Mouse (Mus musculus) heart, postnatal 0 days (tissue): ENCODE data around the gene Sufu. TPM values are rescaled to one million over a fixed set of nuclear protein-coding genes. Genes with fewer than 3 reads are reported as not detected.

Experiments used
- ATAC-seq: fragments of 200-750 bp; cut with Nextera tagmentation; 2 replicates; pipeline ENCODE4 v1.8.0; 2017; ENCODE audit warnings: low read depth, moderate number of reproducible peaks, moderate library complexity; ENCODE audit not compliant: insufficient read depth
- DNase-seq: peaks from one replicate; pipeline ENCODE4 v3.0.0-alpha.2; 2016; ENCODE audit warnings: low spot score
- H3K27ac ChIP-seq: fragments of 300-500 bp; sonication (generic); 2 replicates; pipeline ENCODE4 v1.5.1; 2014; ENCODE audit warnings: low read depth, mild to moderate bottlenecking
- H3K27me3 ChIP-seq: fragments of 300-500 bp; sonication (generic); 2 replicates; pipeline ENCODE4 v1.6.1; 2014; ENCODE audit warnings: low read length, mixed read lengths; ENCODE audit not compliant: control insufficient read depth, insufficient read depth
- H3K36me3 ChIP-seq: fragments of 300-500 bp; sonication (generic); replicated peaks from 2 replicates; pipeline ENCODE4 v1.6.1; 2014; ENCODE audit warnings: low read length, mixed read lengths; ENCODE audit not compliant: control insufficient read depth, insufficient read depth
- H3K4me1 ChIP-seq: fragments of 300-500 bp; sonication (generic); 2 replicates; pipeline ENCODE4 v1.6.1; 2014; ENCODE audit warnings: antibody characterized with exemption; ENCODE audit not compliant: control insufficient read depth, insufficient read depth
- H3K4me2 ChIP-seq: fragments of 300-500 bp; sonication (generic); 2 replicates; pipeline ENCODE4 v1.6.1; 2014; ENCODE audit warnings: low read depth, mild to moderate bottlenecking, low read length, moderate library complexity
- H3K4me3 ChIP-seq: fragments of 300-500 bp; sonication (generic); 2 replicates; pipeline ENCODE4 v1.5.1; 2014; ENCODE audit warnings: low read depth, low read length
- H3K9ac ChIP-seq: fragments of 300-500 bp; sonication (generic); replicated peaks from 2 replicates; pipeline ENCODE4 v1.6.1; 2014; ENCODE audit warnings: low read depth, low read length, mixed read lengths
- H3K9me3 ChIP-seq: fragments of 300-500 bp; sonication (generic); replicated peaks from 2 replicates; pipeline ENCODE4 v1.6.1; 2016; ENCODE audit warnings: low read length; ENCODE audit not compliant: control insufficient read depth
- CTCF ChIP-seq: IDR thresholded peaks from 2 replicates; pipeline ENCODE4 v1.5.1; 2016; ENCODE audit warnings: antibody characterized with exemption, control low read depth, low read depth
- EP300 ChIP-seq: IDR thresholded peaks from 2 replicates; pipeline ENCODE4 v1.6.1; 2016; ENCODE audit warnings: antibody characterized with exemption, low read depth
- WGBS: fragments of 180-500 bp; shearing (Covaris S2); extraction: QIAGEN DNeasy Blood & Tissue Kit; methylation state at CpG from one replicate; pipeline ENCODE4 v1.1.7; 2014; 5-methylcytosine and 5-hydroxymethylcytosine counted together
- polyA plus RNA-seq: library from polyadenylated mRNA; unstranded; fragments of >200 nt; fragmentation: Nextera tagmentation; extraction: Ambion mirVana; gene quantifications from 2 replicates; pipeline ENCODE4 v1.2.1, GENCODE M21; 2015
- total RNA-seq: library from RNA; depleted of rRNA; stranded (reverse); fragments of >200 nt; gene quantifications from 2 replicates; pipeline ENCODE4 v1.2.3, GENCODE M21; 2014; ENCODE audit warnings: low replicate concordance

Sufu gene
- total and polyA plus RNA-seq, 2 experiments from 2014 or later: 9.2 to 11.0 TPM

DNA sequence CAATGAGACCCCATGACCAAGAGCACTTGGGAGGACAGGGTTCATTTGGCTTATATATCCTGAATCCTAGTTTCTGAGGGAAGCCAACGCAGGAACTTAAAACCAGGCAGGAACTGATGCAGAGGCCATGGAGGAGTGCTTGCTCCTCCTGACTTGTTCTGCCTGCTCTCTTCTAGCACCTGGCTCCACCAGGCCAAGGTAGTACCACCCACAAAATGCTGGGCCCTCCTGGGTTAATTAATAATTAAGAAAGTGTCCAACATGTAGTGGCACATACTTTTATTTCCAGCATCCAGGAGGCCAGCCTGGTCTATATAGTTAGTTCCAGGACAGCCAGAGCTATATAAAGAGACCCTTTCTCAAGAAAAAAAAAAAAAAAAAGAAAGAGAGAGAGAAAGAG, 7.3 kb downstream of the Sufu start:
- ATAC-seq (no peak), DNase-seq (no peak)
- H3K4me1 ChIP-seq: 0 out of 2 replicates have a peak, but pooled peaks cover 3% of the 10 kb centered on the region
- TF ChIP-seq CTCF (no peak), EP300 (no peak)
- H3K4me2 ChIP-seq: no peak overlapping the region
- H3K27ac ChIP-seq: no peak overlapping the region
- peaks cover 40% of the 10 kb centered on the region for H3K36me3 ChIP-seq
- no peaks in the 10 kb centered on the region for H3K27me3 ChIP-seq
- 92% methylated on average over 1 of the region's 1 CpGs for WGBS
- no peak overlapping the region for H3K9ac ChIP-seq
- no peaks in the 10 kb centered on the region for H3K9me3 ChIP-seq
- no peak overlapping the region for H3K4me3 ChIP-seq

DNA sequence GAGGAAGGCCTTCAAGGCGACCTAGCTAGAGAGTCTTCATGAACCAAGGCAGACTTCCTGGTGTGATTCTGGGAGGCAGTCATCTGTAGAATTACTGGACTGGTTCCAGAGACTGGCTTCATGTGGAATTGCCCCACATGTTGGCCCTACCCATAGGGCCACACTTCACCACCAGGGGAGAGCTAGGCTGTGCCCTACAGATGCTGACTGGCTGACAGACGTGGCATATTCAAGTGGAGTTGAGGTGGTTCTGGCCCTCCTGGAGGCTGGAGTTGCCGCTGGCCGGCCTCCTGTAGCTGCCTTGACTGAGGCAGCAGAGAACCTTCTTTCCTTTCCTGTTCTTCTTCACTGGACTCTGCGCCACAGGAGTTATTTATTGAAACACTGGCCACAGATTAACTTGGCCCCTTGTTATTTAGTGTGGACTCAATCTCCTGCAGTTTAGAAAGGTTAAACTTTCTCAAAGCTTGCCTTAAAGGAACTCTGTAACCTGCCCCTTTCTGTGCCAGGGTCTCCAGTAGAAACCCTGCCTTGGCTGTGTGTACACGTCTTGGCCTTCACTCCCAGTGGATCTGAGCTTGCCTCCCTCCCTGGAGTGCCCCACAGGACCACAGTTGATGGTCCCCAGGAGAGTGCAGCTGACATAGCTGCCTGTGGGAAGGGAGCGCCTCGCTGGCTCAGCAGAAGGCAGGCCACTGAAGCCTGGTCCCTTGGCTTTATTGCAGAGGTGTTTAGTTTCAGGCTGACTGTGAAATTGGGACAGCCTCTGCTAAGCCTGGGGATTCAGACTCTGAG, 10.1 kb downstream of the Sufu start:
- no peak overlapping the region for H3K27ac ChIP-seq
- ATAC-seq (no peak), DNase-seq (no peak)
- no peak overlapping the region for H3K4me3 ChIP-seq
- H3K9me3 ChIP-seq: no peaks in the 10 kb centered on the region
- TF ChIP-seq CTCF: no peak
- TF ChIP-seq EP300: no peak
- peaks cover 30% of the 10 kb centered on the region for H3K36me3 ChIP-seq
- WGBS: 75% methylated on average over 8 of the region's 8 CpGs
- peaks cover 10% of the 10 kb centered on the region for H3K4me1 ChIP-seq
- H3K27me3 ChIP-seq: no peaks in the 10 kb centered on the region
- no peak overlapping the region for H3K9ac ChIP-seq
- H3K4me2 ChIP-seq: no peak overlapping the region

- peaks cover 17% of the 10 kb centered on the region for H3K36me3 ChIP-seq
- H3K4me2 ChIP-seq: no peak overlapping the region
- ATAC-seq (no peak; the same call in 1 of the 2 replicates), DNase-seq (no peak)
- 27% methylated on average over 3 of the region's 3 CpGs for WGBS
- no peak overlapping the region for H3K27ac ChIP-seq
- H3K9me3 ChIP-seq: no peaks in the 10 kb centered on the region
- no peak overlapping the region for H3K9ac ChIP-seq
- peaks cover 19% of the 10 kb centered on the region for H3K4me1 ChIP-seq
- H3K27me3 ChIP-seq: no peaks in the 10 kb centered on the region
- no peak overlapping the region for H3K4me3 ChIP-seq
- TF ChIP-seq CTCF (no peak), EP300 (no peak)
Measured at GRCm38 (mm10) chr19:46409506-46409905, 12.8 kb downstream of the Sufu start.

GRCm38 (mm10) chr19:46412056-46412805, 15.5 kb downstream of the Sufu start:
- TF ChIP-seq EP300 (no peak), CTCF (no peak)
- H3K9ac ChIP-seq: no peak overlapping the region
- peak overlapping the region; percentile 41 for H3K27ac ChIP-seq
- H3K9me3 ChIP-seq: no peaks in the 10 kb centered on the region
- H3K4me1 ChIP-seq: peaks cover 19% of the 10 kb centered on the region
- ATAC-seq (peak; percentile 71; the same call in 1 of the 2 replicates), DNase-seq (peak; percentile 25)
- H3K27me3 ChIP-seq: no peaks in the 10 kb centered on the region
- H3K36me3 ChIP-seq: no peaks in the 10 kb centered on the region; the same call in 1 of the 2 replicates
- no peak overlapping the region for H3K4me3 ChIP-seq
- no peak overlapping the region for H3K4me2 ChIP-seq
- 33% methylated on average over 12 of the region's 12 CpGs for WGBS

GRCm38 (mm10) chr19:46413969-46414368, 17.3 kb downstream of the Sufu start:
- no peaks in the 10 kb centered on the region; the same call in 1 of the 2 replicates for H3K36me3 ChIP-seq
- no peak overlapping the region for H3K9ac ChIP-seq
- no peaks in the 10 kb centered on the region for H3K9me3 ChIP-seq
- H3K27me3 ChIP-seq: no peaks in the 10 kb centered on the region
- no peak overlapping the region for H3K4me3 ChIP-seq
- 87% methylated on average over 2 of the region's 2 CpGs for WGBS
- TF ChIP-seq EP300 (no peak), CTCF (no peak)
- DNase-seq: no peak
- ATAC-seq: no peak
- no peak overlapping the region for H3K27ac ChIP-seq
- peaks cover 19% of the 10 kb centered on the region for H3K4me1 ChIP-seq
- no peak overlapping the region for H3K4me2 ChIP-seq
